Mouse (Mus musculus) hindbrain, embryonic 10.5 days (tissue): Measurements from ENCODE around the gene Asap3. TPM values are rescaled to one million over a fixed set of nuclear protein-coding genes. Genes with fewer than 3 reads are reported as not detected.

Experiments used
- DNase-seq: peaks from one replicate; pipeline ENCODE4 v3.0.0-alpha.2; 2017; ENCODE audit warnings: low spot score
- H3K27ac ChIP-seq: fragments of 300-500 bp; sonication (generic); 2 replicates; pipeline ENCODE4 v1.5.1; 2016; ENCODE audit warnings: mild to moderate bottlenecking, moderate library complexity
- H3K27me3 ChIP-seq: fragments of 300-500 bp; sonication (generic); 2 replicates; pipeline ENCODE4 v1.6.1; 2016; ENCODE audit warnings: mild to moderate bottlenecking; ENCODE audit not compliant: poor library complexity, insufficient read depth, severe bottlenecking
- H3K36me3 ChIP-seq: fragments of 300-500 bp; sonication (generic); 2 replicates; pipeline ENCODE4 v1.6.1; 2016; ENCODE audit warnings: mild to moderate bottlenecking, moderate library complexity
- H3K4me1 ChIP-seq: fragments of 300-500 bp; sonication (generic); replicated peaks from 2 replicates; pipeline ENCODE4 v1.6.1; 2016; ENCODE audit warnings: mild to moderate bottlenecking
- H3K4me3 ChIP-seq: fragments of 300-500 bp; sonication (generic); 2 replicates; pipeline ENCODE4 v1.5.1; 2016; ENCODE audit warnings: mild to moderate bottlenecking, moderate library complexity
- H3K9me3 ChIP-seq: fragments of 300-500 bp; sonication (generic); 2 replicates; pipeline ENCODE4 v1.6.1; 2016; ENCODE audit warnings: mild to moderate bottlenecking, moderate library complexity
- WGBS: fragments of 180-500 bp; shearing (Covaris S2); methylation state at CpG from one replicate; pipeline ENCODE4 v1.1.7; 2016; 5-methylcytosine and 5-hydroxymethylcytosine counted together
- polyA plus RNA-seq: library from polyadenylated mRNA; unstranded; fragments of >200 nt; fragmentation: Nextera tagmentation; extraction: Ambion mirVana; gene quantifications from 2 replicates; pipeline ENCODE4 v1.2.1, GENCODE M21; 2016

Gene Asap3
- polyA plus RNA-seq, 1 experiment from 2014 or later: 6.5 TPM

GRCm38 (mm10) chr4:136213629-136214028 is 7.5 kb downstream of the Asap3 start:
- no peaks in the 10 kb centered on the region for H3K9me3 ChIP-seq
- H3K27ac ChIP-seq: no peak overlapping the region
- 86% methylated on average over 7 of the region's 7 CpGs for WGBS
- H3K4me3 ChIP-seq: no peak overlapping the region
- no peak for DNase-seq
- peaks cover 27% of the 10 kb centered on the region for H3K27me3 ChIP-seq
- no peaks in the 10 kb centered on the region for H3K36me3 ChIP-seq
- H3K4me1 ChIP-seq: peaks cover 15% of the 10 kb centered on the region

DNA sequence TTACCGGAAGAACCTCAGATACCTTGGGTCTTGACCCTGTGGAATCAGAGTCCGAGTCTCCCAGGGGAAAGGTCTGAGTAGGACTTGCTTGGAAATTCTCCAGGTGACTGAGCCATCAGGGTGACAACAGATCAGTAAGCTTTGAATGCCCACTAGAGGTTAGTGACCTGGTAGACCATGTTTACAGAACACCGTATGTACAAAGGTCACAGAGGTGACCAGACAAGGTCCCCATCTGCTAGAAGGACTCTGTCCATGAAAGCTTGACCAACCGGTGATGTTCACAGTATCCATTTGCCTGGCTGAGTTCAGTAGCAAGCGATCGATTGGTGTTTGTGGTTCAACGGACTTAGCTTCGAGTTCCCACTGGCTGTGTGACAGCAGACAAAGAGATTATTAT is 8.7 kb downstream of the Asap3 start:
- Histone ChIP-seq H3K36me3 (no peaks in the 10 kb centered on the region), H3K4me1 (peaks cover 27% of the 10 kb centered on the region), H3K27me3 (peaks cover 33% of the 10 kb centered on the region), H3K9me3 (no peaks in the 10 kb centered on the region), H3K27ac (no peak overlapping the region), H3K4me3 (no peak overlapping the region)
- DNase-seq: no peak
- 89% methylated on average over 8 of the region's 8 CpGs for WGBS

DNA sequence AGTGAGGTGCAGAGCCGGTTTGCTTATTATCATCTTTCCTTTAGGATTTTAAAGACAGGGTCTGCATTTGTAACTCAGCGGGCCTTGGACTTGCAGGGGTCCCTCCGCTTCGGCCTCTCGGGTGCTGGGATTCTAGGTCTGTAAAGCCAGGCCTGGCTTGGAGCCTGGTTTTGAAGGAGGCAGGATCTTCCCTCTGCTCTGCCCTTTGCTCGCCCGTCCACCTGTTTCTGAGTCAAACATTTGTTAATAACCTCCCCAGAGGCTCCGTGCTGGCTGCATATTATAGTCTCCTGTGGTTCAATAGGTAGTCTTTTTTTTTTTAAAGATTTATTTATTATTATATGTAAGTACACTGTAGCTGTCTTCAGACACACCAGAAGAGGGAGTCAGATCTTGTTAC is 9.4 kb downstream of the Asap3 start:
- DNase-seq: no peak
- Histone ChIP-seq H3K27ac (no peak overlapping the region), H3K9me3 (no peaks in the 10 kb centered on the region), H3K27me3 (peaks cover 40% of the 10 kb centered on the region), H3K36me3 (no peaks in the 10 kb centered on the region), H3K4me3 (no peak overlapping the region), H3K4me1 (peaks cover 35% of the 10 kb centered on the region)
- 90% methylated on average over 8 of the region's 8 CpGs for WGBS

- no peak overlapping the region for H3K27ac ChIP-seq
- 65% methylated on average over 10 of the region's 10 CpGs for WGBS
- no peaks in the 10 kb centered on the region for H3K36me3 ChIP-seq
- H3K4me1 ChIP-seq: peaks cover 40% of the 10 kb centered on the region
- H3K9me3 ChIP-seq: no peaks in the 10 kb centered on the region
- no peak for DNase-seq
- H3K4me3 ChIP-seq: no peak overlapping the region
- peaks cover 43% of the 10 kb centered on the region for H3K27me3 ChIP-seq
Observed at GRCm38 (mm10) chr4:136217063-136217462, 10.9 kb downstream of the Asap3 start.

GRCm38 (mm10) chr4:136218595-136219214 is 12.5 kb downstream of the Asap3 start:
- Histone ChIP-seq H3K4me1 (peaks cover 46% of the 10 kb centered on the region), H3K27me3 (peaks cover 43% of the 10 kb centered on the region), H3K36me3 (no peaks in the 10 kb centered on the region), H3K27ac (peak overlapping the region; percentile 72), H3K4me3 (peak overlapping the region; percentile 27), H3K9me3 (no peaks in the 10 kb centered on the region)
- peak; percentile 48 for DNase-seq
- 6% methylated on average over 18 of the region's 18 CpGs for WGBS

- H3K27me3 ChIP-seq: peaks cover 43% of the 10 kb centered on the region
- DNase-seq: peak; percentile 40
- 7% methylated on average over 17 of the region's 17 CpGs for WGBS
- H3K4me1 ChIP-seq: peaks cover 57% of the 10 kb centered on the region
- H3K27ac ChIP-seq: peak overlapping the region; percentile 70
- H3K36me3 ChIP-seq: no peaks in the 10 kb centered on the region
- no peaks in the 10 kb centered on the region for H3K9me3 ChIP-seq
- H3K4me3 ChIP-seq: peak overlapping the region; percentile 38
Observed at GRCm38 (mm10) chr4:136220133-136220775, 14.1 kb downstream of the Asap3 start.

GRCm38 (mm10) chr4:136223549-136224239 is 17.5 kb downstream of the Asap3 start:
- peak overlapping the region; percentile 74 for H3K27ac ChIP-seq
- no peak overlapping the region for H3K4me3 ChIP-seq
- WGBS: 64% methylated on average over 13 of the region's 13 CpGs
- peaks cover 43% of the 10 kb centered on the region for H3K4me1 ChIP-seq
- H3K27me3 ChIP-seq: peaks cover 28% of the 10 kb centered on the region
- no peaks in the 10 kb centered on the region for H3K9me3 ChIP-seq
- H3K36me3 ChIP-seq: no peaks in the 10 kb centered on the region
- peak; percentile 61 for DNase-seq

DNA sequence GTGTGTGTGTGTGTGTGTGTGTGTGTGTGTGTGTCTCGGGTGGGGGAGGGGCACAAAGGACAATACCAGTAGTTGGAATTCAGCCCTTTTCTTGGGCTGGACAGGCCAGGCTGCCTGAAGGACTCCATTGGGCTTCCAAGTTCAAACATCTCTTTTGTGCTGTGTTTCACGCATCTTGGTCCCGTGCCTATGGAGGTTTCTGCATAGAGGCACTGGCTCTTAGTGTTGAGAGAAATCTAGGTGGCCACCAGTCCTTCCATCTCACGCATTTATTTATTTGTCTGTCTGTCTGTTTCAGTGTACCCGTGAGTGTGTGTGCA is 18.0 kb downstream of the Asap3 start:
- Histone ChIP-seq H3K4me1 (peaks cover 38% of the 10 kb centered on the region), H3K9me3 (no peaks in the 10 kb centered on the region), H3K27ac (peak overlapping the region; percentile 74), H3K4me3 (no peak overlapping the region), H3K27me3 (peaks cover 22% of the 10 kb centered on the region), H3K36me3 (no peaks in the 10 kb centered on the region; the same call in 1 of the 2 replicates)
- DNase-seq: no peak
- 40% methylated on average over 5 of the region's 5 CpGs for WGBS

- Histone ChIP-seq H3K4me1 (peaks cover 32% of the 10 kb centered on the region), H3K27me3 (peaks cover 16% of the 10 kb centered on the region), H3K36me3 (no peaks in the 10 kb centered on the region; the same call in 1 of the 2 replicates), H3K9me3 (no peaks in the 10 kb centered on the region), H3K27ac (peak overlapping the region; percentile 74), H3K4me3 (no peak overlapping the region)
- DNase-seq: no peak
- WGBS: 83% methylated on average over 23 of the region's 23 CpGs
Observed at GRCm38 (mm10) chr4:136224677-136225460, 18.7 kb downstream of the Asap3 start.

DNA sequence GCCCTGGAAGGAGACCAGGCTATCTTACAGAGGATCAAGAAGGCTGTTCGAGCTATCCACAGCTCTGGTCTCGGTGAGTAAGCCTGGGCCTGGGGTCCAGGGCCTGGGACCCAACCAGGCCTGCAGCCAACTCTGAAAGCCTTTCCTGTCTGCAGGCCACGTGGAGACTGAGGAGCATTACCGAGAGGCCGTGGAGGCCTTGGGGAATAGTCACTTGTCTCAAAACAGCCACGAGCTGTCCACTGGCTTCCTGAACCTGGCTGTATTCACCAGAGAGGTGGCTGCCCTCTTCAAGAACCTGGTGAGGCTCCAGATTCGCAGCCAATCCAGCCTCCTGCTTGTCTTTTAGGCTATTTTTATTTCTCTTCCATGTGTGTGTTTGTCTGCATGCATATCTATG is 21.2 kb downstream of the Asap3 start:
- Histone ChIP-seq H3K9me3 (no peaks in the 10 kb centered on the region), H3K27ac (no peak overlapping the region), H3K4me1 (peaks cover 20% of the 10 kb centered on the region), H3K4me3 (no peak overlapping the region), H3K36me3 (no peaks in the 10 kb centered on the region; the same call in 1 of the 2 replicates), H3K27me3 (no peaks in the 10 kb centered on the region; the same call in 1 of the 2 replicates)
- DNase-seq: no peak
- WGBS: 78% methylated on average over 7 of the region's 7 CpGs

DNA sequence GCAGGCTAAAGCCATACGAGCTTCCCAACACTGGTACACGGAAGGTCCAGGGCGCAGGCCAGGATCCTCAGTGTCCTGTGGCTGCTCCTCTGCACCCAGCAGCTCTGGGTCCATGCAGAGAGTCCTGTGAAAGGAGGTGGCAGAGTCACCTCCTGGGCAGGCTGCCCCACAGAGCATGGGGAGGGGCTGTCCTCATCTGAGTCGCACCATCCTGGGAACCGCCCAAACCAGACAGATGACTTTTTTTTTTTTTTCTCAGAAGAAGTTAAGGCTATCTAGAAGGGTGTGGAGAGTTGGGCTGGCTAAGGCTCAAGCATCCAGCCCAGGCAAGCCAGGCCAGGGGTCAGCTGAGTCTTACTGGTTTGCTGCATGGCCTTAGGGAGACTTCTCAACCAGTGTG is 22.5 kb downstream of the Asap3 start:
- no peak for DNase-seq
- 77% methylated on average over 5 of the region's 5 CpGs for WGBS
- Histone ChIP-seq H3K4me3 (no peak overlapping the region), H3K36me3 (no peaks in the 10 kb centered on the region; the same call in 1 of the 2 replicates), H3K27me3 (no peaks in the 10 kb centered on the region; the same call in 1 of the 2 replicates), H3K9me3 (no peaks in the 10 kb centered on the region), H3K27ac (peak overlapping the region; percentile 46; the same call in 1 of the 2 replicates), H3K4me1 (peaks cover 19% of the 10 kb centered on the region)

DNA sequence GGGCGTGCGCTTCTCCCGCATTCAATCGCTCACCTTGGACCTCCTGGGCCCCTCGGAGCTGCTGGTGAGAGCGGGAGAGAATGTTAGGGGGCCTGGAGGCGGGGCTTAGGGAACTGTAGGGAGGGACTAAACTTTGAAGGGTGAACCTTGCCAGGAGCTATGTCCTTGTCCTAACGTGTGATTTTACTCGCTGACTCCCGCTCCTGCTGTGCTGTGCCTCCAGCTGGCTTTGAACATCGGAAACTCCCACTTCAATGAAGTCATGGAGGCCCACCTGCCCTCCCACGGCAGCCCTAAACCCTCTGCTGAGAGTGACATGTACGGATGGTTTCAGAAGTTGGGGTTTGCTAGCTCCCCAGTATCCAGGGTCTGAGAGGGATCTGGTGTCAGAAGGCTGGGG is 32.5 kb downstream of the Asap3 start:
- H3K27me3 ChIP-seq: peaks cover 87% of the 10 kb centered on the region
- WGBS: 18% methylated on average over 13 of the region's 13 CpGs

More for the DNA sequence above, 32.5 kb downstream of the Asap3 start:
- peak overlapping the region; percentile 24 for H3K4me3 ChIP-seq
- H3K9me3 ChIP-seq: no peaks in the 10 kb centered on the region
- H3K4me1 ChIP-seq: peaks cover 49% of the 10 kb centered on the region
- peaks cover 9% of the 10 kb centered on the region for H3K36me3 ChIP-seq
- H3K27ac ChIP-seq: no peak overlapping the region
- DNase-seq: no peak
